Mouse (Mus musculus) thymus, postnatal 36 days (tissue): ENCODE measurements around the gene Syne4.

ENCODE experiments used
- DNase-seq, 2 experiments: peaks; one replicate each; pipeline ENCODE4 v3.0.0; 2022; ENCODE audit warnings: mixed read lengths in 2 of 2

The Syne4 gene

GRCm38 (mm10) chr7:30332622-30333259, 18.1 kb downstream of the Syne4 start:
- no peak for DNase-seq

GRCm38 (mm10) chr7:30333436-30333835, 18.8 kb downstream of the Syne4 start:
- peak; percentile 42 to 63 for DNase-seq

GRCm38 (mm10) chr7:30334563-30334962, 20.0 kb downstream of the Syne4 start:
- no peak for DNase-seq

- no peak for DNase-seq
Observed at GRCm38 (mm10) chr7:30335688-30336087, 21.1 kb downstream of the Syne4 start.

- peak; percentile 61 for DNase-seq
Observed at GRCm38 (mm10) chr7:30336384-30336783, 21.8 kb downstream of the Syne4 start.

- no peak for DNase-seq
Observed at GRCm38 (mm10) chr7:30339432-30340109, 25.0 kb downstream of the Syne4 start.

- DNase-seq = peak; percentile 55 to 65
Observed at GRCm38 (mm10) chr7:30346635-30347379, 32.2 kb downstream of the Syne4 start.

- peak; percentile 65 to 69 for DNase-seq
Observed at GRCm38 (mm10) chr7:30347828-30348227, 33.2 kb downstream of the Syne4 start.

- peak; percentile 37 to 57 for DNase-seq
Observed at GRCm38 (mm10) chr7:30353279-30353822, 38.7 kb downstream of the Syne4 start.

- no peak for DNase-seq
Observed at GRCm38 (mm10) chr7:30354059-30354458, 39.5 kb downstream of the Syne4 start.

- no peak for DNase-seq
Observed at GRCm38 (mm10) chr7:30358378-30359186, 44.0 kb downstream of the Syne4 start.

GRCm38 (mm10) chr7:30359276-30359865, 44.8 kb downstream of the Syne4 start:
- no peak for DNase-seq

GRCm38 (mm10) chr7:30360028-30360427, 45.4 kb downstream of the Syne4 start:
- no peak for DNase-seq

GRCm38 (mm10) chr7:30362652-30363343, 48.2 kb downstream of the Syne4 start, which contains the start of gene Lrfn3:
Gene Lrfn3, minus strand, starts transcription at chr7:30362772.
- DNase-seq = no peak

GRCm38 (mm10) chr7:30363344-30363738, 48.7 kb downstream of the Syne4 start:
- DNase-seq = no peak

- DNase-seq = no peak
Observed at GRCm38 (mm10) chr7:30367466-30367865, 52.9 kb downstream of the Syne4 start.
